Mouse (Mus musculus) MEL (cell line): ENCODE data around the gene Fam227b. TPM values are rescaled to one million over a fixed set of nuclear protein-coding genes. Genes with fewer than 3 reads are reported as not detected.

Source experiments
- DNase-seq: peaks from one replicate; pipeline ENCODE4 v3.0.0; 2011; ENCODE audit warnings: low read depth, low spot score
- H3K27ac ChIP-seq: 2 replicates; pipeline ENCODE4 v1.5.1; 2012; ENCODE audit warnings: low read depth, mild to moderate bottlenecking, control low read depth, low read length, moderate library complexity; ENCODE audit not compliant: control insufficient read depth
- H3K27me3 ChIP-seq, 2 experiments: fragments of 150-350 bp in 1 of 2; sonication (generic) in 1 of 2; 2 replicates each; pipeline ENCODE4 v1.6.1; 2012; ENCODE audit warnings: low read length in 2 of 2, mild to moderate bottlenecking in 2 of 2, improper control_type of control experiment in 1 of 2, moderate library complexity in 1 of 2; ENCODE audit not compliant: insufficient read depth in 2 of 2, control insufficient read depth in 1 of 2
- H3K36me3 ChIP-seq, 2 experiments: 2 replicates each; pipeline ENCODE4 v1.6.1; 2012 to 2014; ENCODE audit warnings: low read length in 2 of 2, improper control_type of control experiment in 1 of 2, inconsistent platforms in 1 of 2, mild to moderate bottlenecking in 1 of 2; ENCODE audit not compliant: insufficient read depth in 2 of 2, control insufficient read depth in 1 of 2
- H3K4me1 ChIP-seq, 2 experiments: fragments of 150-350 bp in 1 of 2; sonication (generic) in 1 of 2; 2 replicates each; pipeline ENCODE4 v1.6.1; 2012; ENCODE audit warnings: low read length in 2 of 2, improper control_type of control experiment in 1 of 2, mild to moderate bottlenecking in 1 of 2; ENCODE audit not compliant: insufficient read depth in 2 of 2, control insufficient read depth in 1 of 2
- H3K4me3 ChIP-seq, 2 experiments: fragments of 150-350 bp in 1 of 2; sonication (generic) in 1 of 2; 2 replicates each; pipeline ENCODE4 v1.5.1; 2012; ENCODE audit warnings: low read depth in 2 of 2, low read length in 2 of 2, mild to moderate bottlenecking in 2 of 2, moderate library complexity in 2 of 2, control low read depth in 1 of 2, improper control_type of control experiment in 1 of 2; ENCODE audit not compliant: control insufficient read depth in 1 of 2, insufficient read depth in 1 of 2
- H3K79me2 ChIP-seq: 2 replicates; pipeline ENCODE4 v1.6.1; 2012; ENCODE audit warnings: mild to moderate bottlenecking, low read length, moderate library complexity; ENCODE audit not compliant: control insufficient read depth, poor library complexity, insufficient read depth
- H3K9ac ChIP-seq: 2 replicates; pipeline ENCODE4 v1.6.1; 2012; ENCODE audit warnings: low read depth, mild to moderate bottlenecking, control low read depth, low read length, moderate library complexity; ENCODE audit not compliant: control insufficient read depth, poor library complexity, severe bottlenecking
- H3K9me3 ChIP-seq: fragments of 150-350 bp; sonication (generic); replicated peaks from 2 replicates; pipeline ENCODE4 v1.6.1; 2012; ENCODE audit warnings: mild to moderate bottlenecking, low read length, improper control_type of control experiment, moderate library complexity; ENCODE audit not compliant: insufficient read depth
- BHLHE40 ChIP-seq: IDR thresholded peaks from 2 replicates; pipeline ENCODE4 v1.6.1; 2012; ENCODE audit warnings: low read depth, mild to moderate bottlenecking, inconsistent platforms, low read length, improper control_type of control experiment, borderline replicate concordance
- CHD1 ChIP-seq: IDR thresholded peaks from 2 replicates; pipeline ENCODE4 v1.6.1; 2012; ENCODE audit warnings: low read depth, mild to moderate bottlenecking, inconsistent platforms, low read length, improper control_type of control experiment
- CTCF ChIP-seq, 3 experiments: IDR thresholded peaks in 2 of 3; conservative IDR thresholded peaks in 1 of 3; 2 replicates each; pipeline ENCODE4 v1.5.1; 2011 to 2012; ENCODE audit warnings: low read length in 3 of 3, low read depth in 2 of 3, mild to moderate bottlenecking in 2 of 3, improper control_type of control experiment in 1 of 3, inconsistent platforms in 1 of 3, mixed read lengths in 1 of 3, moderate library complexity in 1 of 3; ENCODE audit not compliant: control insufficient read depth in 1 of 3, insufficient read depth in 1 of 3, poor library complexity in 1 of 3, severe bottlenecking in 1 of 3
- MAZ ChIP-seq: IDR thresholded peaks from 2 replicates; pipeline ENCODE4 v1.6.1; 2012; ENCODE audit warnings: low read depth, mild to moderate bottlenecking, inconsistent platforms, low read length, improper control_type of control experiment
- MEF2A ChIP-seq: IDR thresholded peaks from 2 replicates; pipeline ENCODE4 v1.6.1; 2014; ENCODE audit warnings: low read depth, mild to moderate bottlenecking, inconsistent platforms, low read length, improper control_type of control experiment; ENCODE audit not compliant: poor library complexity, insufficient replicate concordance, severe bottlenecking; ENCODE audit errors: extremely low read depth
- MYB ChIP-seq: IDR thresholded peaks from 2 replicates; pipeline ENCODE4 v1.6.1; 2011; ENCODE audit warnings: mild to moderate bottlenecking, low read depth, low read length, improper control_type of control experiment
- MYC ChIP-seq: IDR thresholded peaks from 2 replicates; pipeline ENCODE4 v1.6.1; 2011; ENCODE audit warnings: low read depth, mild to moderate bottlenecking, low read length, improper control_type of control experiment, moderate library complexity
- NRF1 ChIP-seq: IDR thresholded peaks from 2 replicates; pipeline ENCODE4 v1.6.1; 2014; ENCODE audit warnings: low read depth, mild to moderate bottlenecking, inconsistent platforms, low read length, improper control_type of control experiment, moderate library complexity; ENCODE audit not compliant: poor library complexity, insufficient read depth, severe bottlenecking
- POLR2A ChIP-seq, 2 experiments: IDR thresholded peaks; 2 replicates each; pipeline ENCODE4 v1.6.1; 2011 to 2012; ENCODE audit warnings: low read length in 2 of 2, mild to moderate bottlenecking in 2 of 2, control low read depth in 1 of 2, improper control_type of control experiment in 1 of 2, low read depth in 1 of 2, moderate library complexity in 1 of 2; ENCODE audit not compliant: control insufficient read depth in 1 of 2, insufficient read depth in 1 of 2, poor library complexity in 1 of 2
- POLR2AphosphoS2 ChIP-seq: IDR thresholded peaks from 2 replicates; pipeline ENCODE4 v1.6.1; 2011; ENCODE audit warnings: low read length, improper control_type of control experiment
- SIN3A ChIP-seq: IDR thresholded peaks from 2 replicates; pipeline ENCODE4 v1.6.1; 2012; ENCODE audit warnings: low read length, improper control_type of control experiment, inconsistent platforms
- SMC3 ChIP-seq: IDR thresholded peaks from 2 replicates; pipeline ENCODE4 v1.6.1; 2011; ENCODE audit warnings: low read depth, low read length, improper control_type of control experiment
- UBTF ChIP-seq: IDR thresholded peaks from 2 replicates; pipeline ENCODE4 v1.6.1; 2012; ENCODE audit warnings: low read depth, mild to moderate bottlenecking, inconsistent platforms, low read length, improper control_type of control experiment, moderate library complexity, borderline replicate concordance; ENCODE audit not compliant: insufficient read depth
- USF2 ChIP-seq, 2 experiments: IDR thresholded peaks; 2 replicates each; pipeline ENCODE4 v1.6.1; 2011 to 2012; ENCODE audit warnings: improper control_type of control experiment in 2 of 2, low read length in 2 of 2, borderline replicate concordance in 1 of 2, inconsistent platforms in 1 of 2, low read depth in 1 of 2, mild to moderate bottlenecking in 1 of 2; ENCODE audit not compliant: insufficient read depth in 1 of 2
- polyA plus RNA-seq, 2 experiments: library from polyadenylated mRNA; stranded (reverse) in 1 of 2; unstranded in 1 of 2; fragments of >175 nt in 1 of 2; fragments of >200 nt in 1 of 2; gene quantifications; 2 replicates each; pipeline versions ENCODE4 v1.2.1 to v1.2.4; 2012; ENCODE audit warnings: low replicate concordance in 2 of 2, low read depth in 1 of 2; ENCODE audit not compliant: insufficient read length in 2 of 2, insufficient read depth in 1 of 2, missing spikeins in 1 of 2
- total RNA-seq: library from RNA; depleted of rRNA; stranded (reverse); fragments of 300-350 nt; gene quantifications from 2 replicates; pipeline ENCODE4 v1.2.3, GENCODE M21; 2012

Gene Fam227b
- total and polyA plus RNA-seq, 3 experiments, result not detected

- Histone ChIP-seq H3K4me3 (no peak overlapping the region), H3K27me3 (peaks cover 0 to 3% of the 10 kb centered on the region in 2 experiments; a peak in 3 of 4 replicates), H3K9me3 (no peaks in the 10 kb centered on the region), H3K79me2 (no peaks in the 10 kb centered on the region), H3K36me3 (no peaks in the 10 kb centered on the region), H3K4me1 (no peaks in the 10 kb centered on the region), H3K27ac (no peak overlapping the region), H3K9ac (no peak overlapping the region)
- DNase-seq, result no peak
- TF ChIP-seq MEF2A (no peak), SMC3 (no peak), BHLHE40 (no peak), CHD1 (no peak), USF2 (IDR thresholded peaks at IDR 0.05; ENCODE audit: borderline replicate concordance in 1 of 2, insufficient read depth in 1 of 2, low read depth in 1 of 2, low read length in 2 of 2) (no peak), POLR2A (IDR thresholded peaks at IDR 0.05; ENCODE audit: control insufficient read depth in 1 of 2, insufficient read depth in 1 of 2, low read depth in 1 of 2, low read length in 2 of 2, poor library complexity in 1 of 2) (no peak), CTCF (IDR thresholded peaks at IDR 0.05 in 2 of 3, conservative IDR thresholded peaks at IDR 0.05 in 1 of 3; ENCODE audit: control insufficient read depth in 1 of 3, insufficient read depth in 1 of 3, low read depth in 2 of 3, low read length in 3 of 3, poor library complexity in 1 of 3, severe bottlenecking in 1 of 3) (no peak), MYB (no peak), UBTF (no peak), MAZ (no peak), SIN3A (no peak), MYC (no peak)
These were observed 113.4 kb downstream of the Fam227b start for GRCm38 (mm10) chr2:126038221-126039000.

- H3K4me3 ChIP-seq, result no peak overlapping the region
- no peak for TF ChIP-seq POLR2AphosphoS2
- no peak for TF ChIP-seq NRF1
- no peak for TF ChIP-seq BHLHE40
These were observed 115.7 kb downstream of the Fam227b start for GRCm38 (mm10) chr2:126036121-126036520.

More at GRCm38 (mm10) chr2:126036121-126036520, 115.7 kb downstream of the Fam227b start:
- Histone ChIP-seq H3K9ac (no peak overlapping the region), H3K9me3 (no peaks in the 10 kb centered on the region), H3K27ac (no peak overlapping the region), H3K27me3 (no peaks in the 10 kb centered on the region; a peak in 2 of 4 replicates), H3K36me3 (no peaks in the 10 kb centered on the region), H3K79me2 (no peaks in the 10 kb centered on the region), H3K4me1 (no peaks in the 10 kb centered on the region)
- DNase-seq, result no peak
